Mouse (Mus musculus): ENCODE results near the gene Dhdh. TPM values are rescaled to one million over a fixed set of nuclear protein-coding genes. Genes with fewer than 3 reads are reported as not detected.
A peak's percentile ranks its signal among the peaks of the same experiment; 100 is the strongest.
"Not testable (repeated sequence)": the region's sequence is repeated elsewhere in the genome, so short reads cannot be mapped to it uniquely, and the experiment has no call there.

The Dhdh gene
- 3.3 and 3.5 TPM in 2 replicates for polyA plus RNA-seq (2014; fragmentation: Nextera tagmentation; extraction: Ambion mirVana)

DNA sequence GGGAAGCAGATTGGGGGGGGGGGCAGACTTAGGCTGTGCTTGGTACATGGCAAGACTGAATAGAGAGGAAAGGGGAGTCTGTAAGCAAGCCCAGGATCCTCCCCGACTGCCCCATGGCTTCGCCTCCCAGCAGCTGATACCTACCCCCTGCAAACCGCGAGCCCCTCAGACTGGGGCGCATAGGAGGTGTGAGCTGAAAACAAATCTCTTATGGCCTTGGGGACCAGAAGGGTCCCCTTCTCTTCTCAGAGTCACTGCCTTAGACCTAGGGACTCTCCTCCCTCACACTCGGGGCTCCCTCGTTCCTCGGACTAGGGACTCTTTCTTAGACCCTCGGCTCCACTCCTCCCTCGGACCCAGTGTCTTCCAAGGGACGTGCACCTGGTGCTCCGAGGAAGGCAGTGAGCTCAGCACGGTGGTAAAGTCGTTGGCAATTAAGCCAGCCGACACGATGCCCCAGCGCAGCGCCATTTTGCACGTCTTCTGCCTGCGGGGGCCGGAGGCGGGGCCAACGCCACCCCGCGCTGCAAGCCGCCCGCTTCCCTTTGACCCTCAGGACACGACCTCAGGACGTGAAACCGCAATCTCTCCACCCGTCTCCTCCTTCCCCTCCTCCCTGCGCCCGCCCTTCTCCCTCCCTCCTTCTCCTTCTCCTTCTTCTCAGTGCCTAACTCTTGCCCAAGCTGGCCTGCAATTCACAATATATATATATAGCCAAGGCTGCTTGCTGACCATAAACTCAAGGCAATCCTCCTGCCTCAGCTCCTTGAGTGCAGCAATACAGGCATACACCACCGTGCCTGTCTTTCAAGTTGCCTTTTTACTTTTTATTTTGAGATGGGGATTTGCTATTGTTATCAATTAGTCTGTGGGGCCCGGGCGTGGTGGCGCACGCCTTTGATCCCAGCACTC lies at the start of gene Dhdh:
Gene Dhdh, minus strand, starts transcription at position 513 of the 912 bp plus-strand sequence.
- Histone ChIP-seq H3K4me2 (replicated peaks; ENCODE audit: low read depth, low read length) (peak within 1 kb of the TSS; percentile 72), H3K4me1 (ENCODE audit: control insufficient read depth, insufficient read depth, low read length) (0 out of 2 replicates have a peak, but pooled peaks cover 17% of the 10 kb centered on the region), H3K9ac (ENCODE audit: low read depth, low read length) (peak within 1 kb of the TSS; percentile 61), H3K27me3 (ENCODE audit: control insufficient read depth, insufficient read depth, low read length) (no peaks in the 10 kb centered on the region), H3K36me3 (ENCODE audit: control insufficient read depth, insufficient read depth, low read length) (peaks cover 15% of the 10 kb centered on the region; the same call in 1 of the 2 replicates), H3K27ac (ENCODE audit: low read depth, low read length) (peak within 1 kb of the TSS; percentile 59; the same call in 1 of the 2 replicates), H3K9me3 (ENCODE audit: control insufficient read depth, low read length) (no peaks in the 10 kb centered on the region), H3K4me3 (ENCODE audit: low read length) (peak within 1 kb of the TSS; percentile 39)
- peak; percentile 44 for ATAC-seq (ENCODE audit: low FRiP score, low TSS enrichment)
- 11% methylated on average over 37 of the region's 38 CpGs for WGBS

DNA sequence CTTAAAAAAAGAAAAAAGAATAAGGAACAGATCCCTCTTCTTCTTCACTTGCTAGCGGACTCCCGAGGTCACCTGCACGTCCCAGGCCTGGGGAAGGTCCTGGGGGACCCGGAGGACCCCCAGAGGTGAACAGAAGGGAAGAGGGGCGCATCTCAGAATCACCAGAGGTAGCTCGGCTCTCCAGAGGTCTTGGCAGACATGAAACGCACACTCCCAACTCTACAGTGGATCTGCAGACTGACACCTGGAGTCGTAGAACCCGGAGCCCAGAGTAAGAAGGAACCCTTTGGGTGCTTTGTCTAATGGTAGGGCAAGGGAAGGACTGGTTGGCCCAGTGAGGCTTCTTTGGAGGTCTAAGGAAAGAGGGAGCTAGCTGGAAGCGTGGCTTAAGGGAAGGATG lies 49.0 kb upstream of the Dhdh start:
- peak overlapping the region; percentile 40; the same call in 1 of the 2 replicates for H3K9ac ChIP-seq (ENCODE audit: low read depth, low read length)
- H3K4me2 ChIP-seq (replicated peaks; ENCODE audit: low read depth, low read length): peak overlapping the region; percentile 49
- no peak for ATAC-seq (ENCODE audit: low FRiP score, low TSS enrichment)
- WGBS: 89% methylated on average over 10 of the region's 10 CpGs
- H3K27ac ChIP-seq (ENCODE audit: low read depth, low read length): no peak overlapping the region
- no peaks in the 10 kb centered on the region for H3K27me3 ChIP-seq (ENCODE audit: control insufficient read depth, insufficient read depth, low read length)
- peaks cover 5% of the 10 kb centered on the region; the same call in 1 of the 2 replicates for H3K4me1 ChIP-seq (ENCODE audit: control insufficient read depth, insufficient read depth, low read length)
- H3K4me3 ChIP-seq (ENCODE audit: low read length): peak overlapping the region; percentile 44
- H3K9me3 ChIP-seq (ENCODE audit: control insufficient read depth, low read length): no peaks in the 10 kb centered on the region
- H3K36me3 ChIP-seq (ENCODE audit: control insufficient read depth, insufficient read depth, low read length): no peaks in the 10 kb centered on the region

DNA sequence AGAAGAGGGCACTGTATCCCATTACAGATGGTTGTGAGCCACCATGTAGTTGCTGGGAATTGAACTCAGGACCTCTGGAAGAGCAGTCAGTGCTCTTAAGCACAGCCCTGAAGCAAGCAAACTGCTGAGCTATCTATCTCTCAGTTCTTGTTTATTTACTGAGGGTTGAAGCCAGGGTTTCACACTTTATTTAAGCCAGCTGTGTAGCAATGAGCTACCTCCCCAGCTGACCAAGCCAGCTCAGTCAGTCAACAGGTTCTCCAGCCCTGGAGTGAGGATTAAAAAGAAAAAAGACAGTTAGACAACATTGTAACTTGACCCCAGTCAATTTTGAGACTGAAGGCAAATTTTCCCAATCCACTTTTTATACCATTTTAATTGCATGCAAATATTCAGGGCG lies 47.1 kb upstream of the Dhdh start:
- no peak overlapping the region for H3K9ac ChIP-seq (ENCODE audit: low read depth, low read length)
- WGBS: 78% methylated on average over 1 of the region's 1 CpGs
- no peaks in the 10 kb centered on the region for H3K36me3 ChIP-seq (ENCODE audit: control insufficient read depth, insufficient read depth, low read length)
- no peak overlapping the region for H3K4me3 ChIP-seq (ENCODE audit: low read length)
- no peaks in the 10 kb centered on the region for H3K9me3 ChIP-seq (ENCODE audit: control insufficient read depth, low read length)
- peaks cover 10% of the 10 kb centered on the region for H3K4me1 ChIP-seq (ENCODE audit: control insufficient read depth, insufficient read depth, low read length)
- no peak overlapping the region for H3K27ac ChIP-seq (ENCODE audit: low read depth, low read length)
- no peak for ATAC-seq (ENCODE audit: low FRiP score, low TSS enrichment)
- no peaks in the 10 kb centered on the region for H3K27me3 ChIP-seq (ENCODE audit: control insufficient read depth, insufficient read depth, low read length)
- H3K4me2 ChIP-seq (replicated peaks; ENCODE audit: low read depth, low read length): no peak overlapping the region

DNA sequence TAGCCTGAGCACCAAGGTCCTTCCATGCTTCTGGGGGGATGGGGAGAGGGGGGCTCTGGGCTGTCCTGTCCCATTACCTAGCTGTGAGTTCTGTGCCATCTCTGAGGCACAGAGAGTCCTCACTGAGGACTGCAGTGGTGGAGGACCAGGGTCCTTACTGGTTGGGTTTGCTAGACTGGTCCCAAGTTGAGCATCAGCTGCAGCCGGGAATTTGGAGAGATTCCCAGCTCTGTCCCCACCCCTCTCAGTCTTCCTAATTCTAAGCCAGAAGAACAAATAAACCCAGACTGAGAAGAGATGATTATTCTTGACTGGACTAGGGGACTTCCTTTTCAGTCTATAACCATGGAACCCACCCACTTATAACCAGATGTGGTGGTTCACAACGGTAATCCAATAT lies 42.0 kb upstream of the Dhdh start:
- WGBS: 59% methylated on average over 2 of the region's 2 CpGs
- Histone ChIP-seq H3K36me3 (ENCODE audit: control insufficient read depth, insufficient read depth, low read length) (no peaks in the 10 kb centered on the region), H3K9ac (ENCODE audit: low read depth, low read length) (no peak overlapping the region), H3K27ac (ENCODE audit: low read depth, low read length) (0 out of 2 replicates have a peak overlapping the region, but pooled peaks have one; percentile 6), H3K4me3 (ENCODE audit: low read length) (no peak overlapping the region), H3K4me2 (replicated peaks; ENCODE audit: low read depth, low read length) (peak overlapping the region; percentile 22), H3K27me3 (ENCODE audit: control insufficient read depth, insufficient read depth, low read length) (no peaks in the 10 kb centered on the region), H3K9me3 (ENCODE audit: control insufficient read depth, low read length) (no peaks in the 10 kb centered on the region), H3K4me1 (ENCODE audit: control insufficient read depth, insufficient read depth, low read length) (peaks cover 23% of the 10 kb centered on the region)
- no peak for ATAC-seq (ENCODE audit: low FRiP score, low TSS enrichment)

GRCm38 (mm10) chr7:45529461-45529860 lies 40.9 kb upstream of the Dhdh start:
- Histone ChIP-seq H3K9me3 (ENCODE audit: control insufficient read depth, low read length) (no peaks in the 10 kb centered on the region), H3K9ac (ENCODE audit: low read depth, low read length) (0 out of 2 replicates have a peak overlapping the region, but pooled peaks have one; percentile 23), H3K27ac (ENCODE audit: low read depth, low read length) (peak overlapping the region; percentile 34; the same call in 1 of the 2 replicates), H3K27me3 (ENCODE audit: control insufficient read depth, insufficient read depth, low read length) (no peaks in the 10 kb centered on the region), H3K4me2 (replicated peaks; ENCODE audit: low read depth, low read length) (no peak overlapping the region; the same call in 1 of the 2 replicates), H3K36me3 (ENCODE audit: control insufficient read depth, insufficient read depth, low read length) (0 out of 2 replicates have a peak, but pooled peaks cover 2% of the 10 kb centered on the region), H3K4me3 (ENCODE audit: low read length) (no peak overlapping the region), H3K4me1 (ENCODE audit: control insufficient read depth, insufficient read depth, low read length) (peaks cover 32% of the 10 kb centered on the region)
- WGBS: 9% methylated on average over 6 of the region's 6 CpGs
- no peak for ATAC-seq (ENCODE audit: low FRiP score, low TSS enrichment)

- H3K4me3 ChIP-seq (ENCODE audit: low read length); H3K9ac ChIP-seq (ENCODE audit: low read depth, low read length); H3K9me3 ChIP-seq (ENCODE audit: control insufficient read depth, low read length); H3K4me2 ChIP-seq (replicated peaks; ENCODE audit: low read depth, low read length); H3K27me3 ChIP-seq (ENCODE audit: control insufficient read depth, insufficient read depth, low read length); ATAC-seq (ENCODE audit: low FRiP score, low TSS enrichment); H3K36me3 ChIP-seq (ENCODE audit: control insufficient read depth, insufficient read depth, low read length): not testable (repeated sequence)
- H3K27ac ChIP-seq (ENCODE audit: low read depth, low read length): peak overlapping the region; percentile 89
- H3K4me1 ChIP-seq (ENCODE audit: control insufficient read depth, insufficient read depth, low read length): peaks cover 44% of the 10 kb centered on the region
- WGBS: 85% methylated on average over 6 of the region's 6 CpGs
These were observed 38.6 kb upstream of the Dhdh start for GRCm38 (mm10) chr7:45527169-45527568.

GRCm38 (mm10) chr7:45526474-45527120 lies 38.0 kb upstream of the Dhdh start:
- Histone ChIP-seq H3K4me1 (ENCODE audit: control insufficient read depth, insufficient read depth, low read length) (peaks cover 44% of the 10 kb centered on the region), H3K36me3 (ENCODE audit: control insufficient read depth, insufficient read depth, low read length) (peaks cover 7% of the 10 kb centered on the region; the same call in 1 of the 2 replicates), H3K4me2 (replicated peaks; ENCODE audit: low read depth, low read length) (peak overlapping the region; percentile 81), H3K4me3 (ENCODE audit: low read length) (peak overlapping the region; percentile 87), H3K9ac (ENCODE audit: low read depth, low read length) (peak overlapping the region; percentile 93), H3K27me3 (ENCODE audit: control insufficient read depth, insufficient read depth, low read length) (no peaks in the 10 kb centered on the region), H3K9me3 (ENCODE audit: control insufficient read depth, low read length) (no peaks in the 10 kb centered on the region), H3K27ac (ENCODE audit: low read depth, low read length) (peak overlapping the region; percentile 89)
- WGBS: 22% methylated on average over 7 of the region's 7 CpGs
- ATAC-seq (ENCODE audit: low FRiP score, low TSS enrichment): no peak

DNA sequence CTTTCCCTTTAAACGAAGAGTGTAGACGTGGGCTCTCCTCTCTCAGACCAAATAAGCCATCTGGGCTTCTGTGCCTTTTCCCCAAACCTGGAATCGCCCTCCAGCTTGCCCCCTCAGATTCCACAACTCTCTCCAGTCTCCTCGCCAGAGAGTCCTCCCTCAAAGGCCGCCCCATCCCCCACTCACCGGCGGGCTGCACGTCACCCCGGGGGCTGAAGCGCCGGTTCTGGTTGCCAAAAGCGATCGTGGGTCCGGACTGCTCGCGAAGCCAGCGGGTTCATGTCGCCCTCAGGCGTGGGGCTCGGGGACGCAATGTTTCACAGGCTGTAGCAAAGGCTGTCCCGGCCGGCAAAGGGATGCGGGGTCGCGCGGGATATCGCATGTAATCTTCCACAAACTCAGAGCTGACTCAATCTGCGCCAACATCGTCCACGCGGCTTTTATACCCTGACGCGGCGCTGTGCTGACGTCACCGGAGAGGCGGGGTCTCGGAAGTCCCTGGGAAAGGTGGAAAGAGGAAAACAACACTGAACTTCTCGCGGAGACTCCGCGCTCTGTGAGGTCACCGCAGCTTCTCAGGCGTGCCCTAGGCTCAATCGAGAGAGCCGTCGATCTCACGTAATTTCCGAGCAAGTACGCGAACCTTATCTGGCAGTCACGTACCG lies 37.3 kb upstream of the Dhdh start, which contains the start of the genes Ppp1r15a and Plekha4:
Gene Ppp1r15a, minus strand, starts transcription at position 460 of the 665 bp plus-strand sequence.
Gene Plekha4, plus strand, starts transcription at position 522 of the 665 bp plus-strand sequence.
- H3K4me2 ChIP-seq (replicated peaks; ENCODE audit: low read depth, low read length): peak within 1 kb of the TSS; percentile 81
- peak within 1 kb of the TSS; percentile 93 for H3K9ac ChIP-seq (ENCODE audit: low read depth, low read length)
- peak; percentile 71 for ATAC-seq (ENCODE audit: low FRiP score, low TSS enrichment)
- peaks cover 42% of the 10 kb centered on the region for H3K4me1 ChIP-seq (ENCODE audit: control insufficient read depth, insufficient read depth, low read length)
- H3K36me3 ChIP-seq (ENCODE audit: control insufficient read depth, insufficient read depth, low read length): peaks cover 7% of the 10 kb centered on the region; the same call in 1 of the 2 replicates
- H3K4me3 ChIP-seq (ENCODE audit: low read length): peak within 1 kb of the TSS; percentile 87
- peak within 1 kb of the TSS; percentile 89 for H3K27ac ChIP-seq (ENCODE audit: low read depth, low read length)
- WGBS: 0% methylated on average over 54 of the region's 54 CpGs
- no peaks in the 10 kb centered on the region for H3K9me3 ChIP-seq (ENCODE audit: control insufficient read depth, low read length)
- no peaks in the 10 kb centered on the region for H3K27me3 ChIP-seq (ENCODE audit: control insufficient read depth, insufficient read depth, low read length)

All from kidney, embryonic 14.5 days (tissue).